Mouse (Mus musculus) hindbrain, embryonic 11.5 days (tissue): ENCODE results near the gene Mrpl21. TPM values are rescaled to one million over a fixed set of nuclear protein-coding genes. Genes with fewer than 3 reads are reported as not detected.

Experiments
- ATAC-seq: fragments of 200-750 bp; cut with Nextera tagmentation; 2 replicates; pipeline ENCODE4 v1.8.0; 2017; ENCODE audit warnings: mild to moderate bottlenecking, moderate TSS enrichment, moderate library complexity; ENCODE audit not compliant: low FRiP score
- DNase-seq: peaks from one replicate; pipeline ENCODE4 v3.0.0-alpha.2; 2015; ENCODE audit warnings: low spot score
- H3K27ac ChIP-seq: fragments of 300-500 bp; sonication (generic); 2 replicates; pipeline ENCODE4 v1.5.1; 2014; ENCODE audit warnings: mild to moderate bottlenecking, low read depth, low read length
- H3K27me3 ChIP-seq: fragments of 300-500 bp; sonication (generic); 2 replicates; pipeline ENCODE4 v1.6.1; 2014; ENCODE audit warnings: mild to moderate bottlenecking, low read length, moderate library complexity, mixed read lengths; ENCODE audit not compliant: control insufficient read depth, insufficient read depth
- H3K36me3 ChIP-seq: fragments of 300-500 bp; sonication (generic); 2 replicates; pipeline ENCODE4 v1.6.1; 2014; ENCODE audit warnings: mild to moderate bottlenecking, low read length, moderate library complexity, mixed read lengths; ENCODE audit not compliant: control insufficient read depth, insufficient read depth
- H3K4me1 ChIP-seq: fragments of 300-500 bp; sonication (generic); replicated peaks from 2 replicates; pipeline ENCODE4 v1.6.1; 2014; ENCODE audit warnings: low read length, mixed read lengths; ENCODE audit not compliant: control insufficient read depth, insufficient read depth
- H3K4me2 ChIP-seq: fragments of 300-500 bp; sonication (generic); replicated peaks from 2 replicates; pipeline ENCODE4 v1.6.1; 2014; ENCODE audit warnings: mild to moderate bottlenecking, low read depth, low read length
- H3K4me3 ChIP-seq: fragments of 300-500 bp; sonication (generic); 2 replicates; pipeline ENCODE4 v1.5.1; 2014; ENCODE audit warnings: low read depth, low read length
- H3K9ac ChIP-seq: fragments of 300-500 bp; sonication (generic); 2 replicates; pipeline ENCODE4 v1.6.1; 2014; ENCODE audit warnings: low read depth, low read length
- H3K9me3 ChIP-seq: fragments of 300-500 bp; sonication (generic); 2 replicates; pipeline ENCODE4 v1.6.1; 2016; ENCODE audit warnings: low read length; ENCODE audit not compliant: control insufficient read depth
- WGBS: fragments of 180-500 bp; shearing (Covaris S2); extraction: QIAGEN DNeasy Blood & Tissue Kit; methylation state at CpG from one replicate; pipeline ENCODE4 v1.1.7; 2014; 5-methylcytosine and 5-hydroxymethylcytosine counted together
- polyA plus RNA-seq: library from polyadenylated mRNA; unstranded; fragments of >200 nt; fragmentation: Nextera tagmentation; extraction: Ambion mirVana; gene quantifications from 2 replicates; pipeline ENCODE4 v1.2.1, GENCODE M21; 2014

Mrpl21 gene
- polyA plus RNA-seq = 124 and 133 TPM in 2 replicates

- under 1% methylated on average over 49 of the region's 49 CpGs for WGBS
- H3K9ac ChIP-seq = peak within 1 kb of the TSS; percentile 88
- H3K4me3 ChIP-seq = peak within 1 kb of the TSS; percentile 82
- DNase-seq (peak; percentile 90), ATAC-seq (peak; percentile 91)
- 0 out of 2 replicates have a peak, but pooled peaks cover 2% of the 10 kb centered on the region for H3K36me3 ChIP-seq
- H3K27ac ChIP-seq = 0 out of 2 replicates have a peak within 1 kb of the TSS, but pooled peaks have one; percentile 17
- H3K27me3 ChIP-seq = no peaks in the 10 kb centered on the region
- peak within 1 kb of the TSS; percentile 68 for H3K4me2 ChIP-seq
- peaks cover 6% of the 10 kb centered on the region for H3K4me1 ChIP-seq
- H3K9me3 ChIP-seq = no peaks in the 10 kb centered on the region
Measured at GRCm38 (mm10) chr19:3282572-3283467, at the start of gene Mrpl21, which contains the start of gene Ighmbp2. Gene Mrpl21 (plus strand): TSS chr19:3282901. Gene Ighmbp2 (minus strand): TSS chr19:3283017.

DNA sequence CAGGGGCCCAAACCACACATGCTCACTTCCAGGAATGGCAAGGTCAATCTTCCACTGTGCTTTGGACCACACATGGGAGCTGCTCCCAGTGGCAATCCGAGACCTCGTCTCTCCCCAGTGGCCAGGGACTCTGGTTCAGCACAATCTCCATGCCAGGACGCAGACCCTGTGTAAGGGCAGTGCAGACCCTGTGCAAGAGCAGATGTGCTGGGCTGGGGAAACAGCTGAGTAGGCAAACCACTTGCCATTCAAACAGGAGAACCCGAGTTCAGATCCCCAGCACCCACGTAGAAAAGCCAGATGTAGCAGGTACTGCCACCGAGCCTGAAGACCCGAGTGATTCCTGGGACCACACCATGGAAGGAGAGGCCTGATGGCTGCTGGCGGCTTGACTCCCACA, 22.7 kb upstream of the Mrpl21 start:
- Histone ChIP-seq H3K27me3 (no peaks in the 10 kb centered on the region), H3K4me2 (no peak overlapping the region), H3K27ac (no peak overlapping the region), H3K9me3 (no peaks in the 10 kb centered on the region), H3K36me3 (peaks cover 11% of the 10 kb centered on the region; the same call in 1 of the 2 replicates), H3K4me1 (no peaks in the 10 kb centered on the region), H3K4me3 (no peak overlapping the region), H3K9ac (no peak overlapping the region)
- 95% methylated on average over 8 of the region's 8 CpGs for WGBS
- DNase-seq (no peak), ATAC-seq (no peak)

- Histone ChIP-seq H3K27ac (no peak overlapping the region), H3K36me3 (peaks cover 14% of the 10 kb centered on the region; the same call in 1 of the 2 replicates), H3K9me3 (no peaks in the 10 kb centered on the region), H3K4me1 (no peaks in the 10 kb centered on the region), H3K27me3 (no peaks in the 10 kb centered on the region), H3K9ac (no peak overlapping the region), H3K4me3 (no peak overlapping the region), H3K4me2 (no peak overlapping the region)
- ATAC-seq = no peak
- DNase-seq = no peak
- 94% methylated on average over 3 of the region's 3 CpGs for WGBS
Measured at GRCm38 (mm10) chr19:3260591-3260990, 22.1 kb upstream of the Mrpl21 start.

GRCm38 (mm10) chr19:3261336-3261735, 21.4 kb upstream of the Mrpl21 start:
- no peak overlapping the region for H3K9ac ChIP-seq
- no peak for ATAC-seq
- H3K27me3 ChIP-seq = no peaks in the 10 kb centered on the region
- H3K4me3 ChIP-seq = no peak overlapping the region
- no peaks in the 10 kb centered on the region for H3K4me1 ChIP-seq
- H3K27ac ChIP-seq = no peak overlapping the region
- WGBS = 97% methylated on average over 7 of the region's 7 CpGs
- no peak overlapping the region for H3K4me2 ChIP-seq
- no peak for DNase-seq
- no peaks in the 10 kb centered on the region for H3K9me3 ChIP-seq
- H3K36me3 ChIP-seq = peaks cover 14% of the 10 kb centered on the region; the same call in 1 of the 2 replicates

GRCm38 (mm10) chr19:3261764-3262525, 20.8 kb upstream of the Mrpl21 start:
- ATAC-seq = no peak
- no peaks in the 10 kb centered on the region for H3K27me3 ChIP-seq
- H3K27ac ChIP-seq = no peak overlapping the region
- peaks cover 18% of the 10 kb centered on the region for H3K36me3 ChIP-seq
- no peak overlapping the region for H3K9ac ChIP-seq
- H3K4me2 ChIP-seq = no peak overlapping the region
- H3K4me1 ChIP-seq = no peaks in the 10 kb centered on the region
- no peaks in the 10 kb centered on the region for H3K9me3 ChIP-seq
- DNase-seq = no peak
- no peak overlapping the region for H3K4me3 ChIP-seq
- WGBS = 86% methylated on average over 12 of the region's 12 CpGs

DNA sequence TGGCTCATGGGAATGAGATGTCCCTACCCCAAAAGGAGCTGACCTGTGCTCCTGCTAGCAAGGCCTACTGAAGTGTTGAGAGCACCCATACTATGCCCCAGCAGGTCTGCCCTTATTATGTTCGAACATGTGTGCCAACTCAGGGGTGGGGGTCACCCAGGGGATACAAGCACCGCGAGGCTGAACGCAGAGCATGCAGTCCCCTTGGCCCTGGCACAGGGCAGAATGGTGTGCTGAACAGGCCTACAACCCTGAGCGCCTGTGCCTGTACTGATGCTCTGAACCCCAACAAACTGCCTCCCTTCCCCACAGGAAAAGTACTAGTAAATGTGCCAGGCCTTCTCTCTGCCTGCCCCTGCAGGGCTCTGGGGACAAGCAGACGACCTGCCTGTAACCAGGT, 18.4 kb upstream of the Mrpl21 start:
- no peak overlapping the region for H3K4me3 ChIP-seq
- no peaks in the 10 kb centered on the region for H3K4me1 ChIP-seq
- H3K27ac ChIP-seq = no peak overlapping the region
- no peak overlapping the region for H3K4me2 ChIP-seq
- H3K27me3 ChIP-seq = no peaks in the 10 kb centered on the region
- no peaks in the 10 kb centered on the region for H3K9me3 ChIP-seq
- ATAC-seq (no peak), DNase-seq (no peak)
- H3K36me3 ChIP-seq = peaks cover 18% of the 10 kb centered on the region
- no peak overlapping the region for H3K9ac ChIP-seq
- 89% methylated on average over 6 of the region's 6 CpGs for WGBS

- Histone ChIP-seq H3K4me1 (no peaks in the 10 kb centered on the region), H3K9me3 (no peaks in the 10 kb centered on the region), H3K36me3 (peaks cover 18% of the 10 kb centered on the region), H3K4me2 (no peak overlapping the region), H3K9ac (no peak overlapping the region), H3K4me3 (no peak overlapping the region), H3K27me3 (no peaks in the 10 kb centered on the region), H3K27ac (no peak overlapping the region)
- DNase-seq (no peak), ATAC-seq (no peak)
- 98% methylated on average over 9 of the region's 9 CpGs for WGBS
Measured at GRCm38 (mm10) chr19:3265180-3265579, 17.5 kb upstream of the Mrpl21 start.

DNA sequence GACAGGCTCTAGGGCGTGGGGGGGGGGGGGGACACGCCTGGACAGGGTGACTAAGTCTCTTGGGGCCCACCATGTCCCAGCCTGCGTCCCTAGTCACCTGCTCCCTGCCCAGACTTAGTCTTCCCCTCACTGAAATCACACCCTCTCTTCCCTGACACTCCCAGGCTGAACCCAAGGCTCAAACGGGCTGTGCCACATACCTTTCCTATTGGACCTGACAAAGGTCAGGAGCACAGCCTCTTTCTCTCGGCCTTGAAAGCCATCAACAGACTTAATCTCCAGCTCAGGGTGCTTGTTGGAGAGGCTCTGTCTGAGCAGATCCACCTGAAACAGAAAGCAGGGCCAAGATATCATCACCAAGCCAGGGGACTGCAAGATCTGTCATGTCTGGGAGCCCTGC, 16.6 kb upstream of the Mrpl21 start:
- WGBS = 91% methylated on average over 4 of the region's 5 CpGs
- H3K4me3 ChIP-seq = no peak overlapping the region
- H3K27me3 ChIP-seq = no peaks in the 10 kb centered on the region
- H3K4me1 ChIP-seq = no peaks in the 10 kb centered on the region
- H3K9me3 ChIP-seq = no peaks in the 10 kb centered on the region
- DNase-seq (no peak), ATAC-seq (no peak)
- no peak overlapping the region for H3K27ac ChIP-seq
- peaks cover 20% of the 10 kb centered on the region for H3K36me3 ChIP-seq
- no peak overlapping the region for H3K4me2 ChIP-seq
- H3K9ac ChIP-seq = no peak overlapping the region
